Mouse (Mus musculus): ENCODE data around the gene Atg14.

DNA sequence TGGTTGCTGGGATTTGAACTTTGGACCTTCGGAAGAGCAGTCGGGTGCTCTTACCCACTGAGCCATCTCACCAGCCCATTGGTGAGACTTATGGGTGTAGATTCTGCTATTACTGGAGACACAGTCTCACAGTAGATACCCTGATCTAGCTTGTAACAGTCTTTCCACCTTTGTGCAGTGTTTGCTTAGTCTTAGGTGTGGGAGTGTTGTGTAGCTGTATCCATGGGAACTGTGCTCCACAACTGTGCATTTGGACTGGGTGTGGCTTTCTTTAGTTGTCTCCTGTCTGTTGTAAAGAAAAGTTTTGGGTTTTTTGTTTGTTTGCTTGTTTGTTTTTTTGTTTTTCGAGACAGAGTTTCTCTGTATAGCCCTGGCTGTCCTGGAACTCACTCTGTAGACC is 74.5 kb downstream of the Atg14 start:
- TF ChIP-seq POLR2A (IDR thresholded peaks at IDR 0.05; ENCODE audit: low read depth, low read length) (no peak), CTCF (IDR thresholded peaks at IDR 0.05; ENCODE audit: extremely low read depth, insufficient read depth, insufficient read length, insufficient replicate concordance) (no peak)

Measured in spleen, adult 2 months (tissue).